Mouse (Mus musculus): ENCODE results near the gene Rtn4r.

GRCm38 (mm10) chr16:18200062-18200461 is 72.6 kb downstream of the Rtn4r start:
- TF ChIP-seq CTCF (IDR thresholded peaks at IDR 0.05; ENCODE audit: low read depth, low read length) (no peak), POLR2A (IDR thresholded peaks at IDR 0.05; ENCODE audit: borderline replicate concordance, low read depth, low read length) (no peak)
